ENCODE assay signal across 8 mouse cellular contexts in genomic region chr8:70804481-70805206, GRCm38 (mm10). TPM values are rescaled to one million over a fixed set of nuclear protein-coding genes. Genes with fewer than 3 reads are reported as not detected.
DNase-seq lines count a peak whose midpoint lies in the region; ATAC-seq and TF ChIP-seq lines count a peak whose summit lies in the region.

Gene Mast3, minus strand, starts transcription at chr8:70805054.

- no peaks in the 10 kb centered on the region for H3K9me3 ChIP-seq in embryonic facial prominence, embryonic 10.5 days
- H3K9me3 ChIP-seq in limb, embryonic 15.5 days = no peaks in the 10 kb centered on the region
- no peaks in the 10 kb centered on the region for H3K9me3 ChIP-seq in midbrain, postnatal 0 days (ENCODE audit: low read length)

- peak within 1 kb of the TSS; percentile 35; the same call in 1 of the 2 replicates for H3K27ac ChIP-seq in embryonic facial prominence, embryonic 10.5 days (replicated peaks)
- no peak within 1 kb of the TSS for H3K27ac ChIP-seq in limb, embryonic 15.5 days
- H3K27ac ChIP-seq in midbrain, postnatal 0 days (ENCODE audit: low read depth, low read length) = no peak within 1 kb of the TSS

- H3K9ac ChIP-seq in limb, embryonic 15.5 days = peak within 1 kb of the TSS; percentile 33; the same call in 1 of the 2 replicates
- peak within 1 kb of the TSS; percentile 42; the same call in 1 of the 2 replicates for H3K9ac ChIP-seq in midbrain, postnatal 0 days (replicated peaks; ENCODE audit: low read length, poor library complexity, severe bottlenecking)

- peak; percentile 90 to 93 for DNase-seq in cerebellum, postnatal 10 days
- no peak for DNase-seq in cerebellum, adult 11 months
- DNase-seq in embryonic facial prominence, embryonic 10.5 days (ENCODE audit: low spot score) = peak; percentile 93
- DNase-seq in heart, adult 11 months = peak; percentile 99
- peak; percentile 87 for DNase-seq in kidney, adult 18-20 months
- peak; percentile 74 for DNase-seq in midbrain, postnatal 0 days (ENCODE audit: low spot score)
- DNase-seq in spleen, postnatal 14 days (ENCODE audit: low spot score in 2 of 2) = peak; percentile 77 to 79

- H3K4me2 ChIP-seq in limb, embryonic 15.5 days = peak within 1 kb of the TSS; percentile 72
- H3K4me2 ChIP-seq in midbrain, postnatal 0 days (ENCODE audit: low read depth, low read length, poor library complexity, severe bottlenecking) = peak within 1 kb of the TSS; percentile 72

- TF ChIP-seq CTCF in midbrain, postnatal 0 days (IDR thresholded peaks at IDR 0.05) = no peak

- peaks cover 19% of the 10 kb centered on the region for H3K4me1 ChIP-seq in embryonic facial prominence, embryonic 10.5 days
- H3K4me1 ChIP-seq in limb, embryonic 15.5 days = peaks cover 15% of the 10 kb centered on the region
- H3K4me1 ChIP-seq in midbrain, postnatal 0 days (ENCODE audit: insufficient read depth, low read length) = no peaks in the 10 kb centered on the region

- H3K36me3 ChIP-seq in embryonic facial prominence, embryonic 10.5 days (replicated peaks) = no peaks in the 10 kb centered on the region
- H3K36me3 ChIP-seq in limb, embryonic 15.5 days = no peaks in the 10 kb centered on the region
- no peaks in the 10 kb centered on the region for H3K36me3 ChIP-seq in midbrain, postnatal 0 days (ENCODE audit: insufficient read depth, low read length)

- 1% methylated on average over 45 of the region's 45 CpGs for WGBS in embryonic facial prominence, embryonic 10.5 days
- 1% methylated on average over 45 of the region's 45 CpGs for WGBS in limb, embryonic 15.5 days
- whole genome bisulfite sequencing in midbrain, postnatal 0 days = 1% methylated on average over 45 of the region's 45 CpGs

- peak within 1 kb of the TSS; percentile 63 for H3K4me3 ChIP-seq in embryonic facial prominence, embryonic 10.5 days
- H3K4me3 ChIP-seq in limb, embryonic 15.5 days = peak within 1 kb of the TSS; percentile 48
- peak within 1 kb of the TSS; percentile 42 for H3K4me3 ChIP-seq in midbrain, postnatal 0 days (ENCODE audit: low read depth, low read length)

- peak; percentile 70 for ATAC-seq in limb, embryonic 15.5 days (ENCODE audit: insufficient number of reproducible peaks, low FRiP score, low TSS enrichment, low read depth)
- peak; percentile 85 for ATAC-seq in midbrain, postnatal 0 days (ENCODE audit: low FRiP score)

- H3K27me3 ChIP-seq in embryonic facial prominence, embryonic 10.5 days (replicated peaks; ENCODE audit: low read depth, poor library complexity, severe bottlenecking) = peaks cover 89% of the 10 kb centered on the region
- H3K27me3 ChIP-seq in limb, embryonic 15.5 days = peaks cover 51% of the 10 kb centered on the region
- peaks cover 14% of the 10 kb centered on the region for H3K27me3 ChIP-seq in midbrain, postnatal 0 days (ENCODE audit: insufficient read depth, low read length)

RNA-seq across cellular contexts. Expression of gene Mast3, which starts in this region (rescaled TPM):
- polyA plus RNA-seq in embryonic facial prominence, embryonic 10.5 days (2016; fragmentation: Nextera tagmentation; extraction: Ambion mirVana) = 12.4 and 13.9 TPM in 2 replicates
- polyA plus RNA-seq in limb, embryonic 15.5 days (2015; fragmentation: Nextera tagmentation; extraction: Ambion mirVana) = 13.8 and 14.4 TPM in 2 replicates
- total RNA-seq in midbrain, postnatal 0 days (2014; rRNA removed) = 33.2 and 34.1 TPM in 2 replicates
- 20.2 and 24.0 TPM in 2 replicates for polyA plus RNA-seq in midbrain, postnatal 0 days (2015; fragmentation: Nextera tagmentation; extraction: Ambion mirVana)
